Mouse (Mus musculus) cortical plate, adult 2 months (tissue): ENCODE data around the gene Gm44790.
A peak's percentile ranks its signal among the peaks of the same experiment; 100 is the strongest.

Experiments
- CTCF ChIP-seq: fragments of 200-500 bp; IDR thresholded peaks from 2 replicates; pipeline ENCODE4 v1.5.1; 2011; ENCODE audit warnings: mild to moderate bottlenecking, control low read depth, low read length; ENCODE audit not compliant: insufficient read depth; ENCODE audit errors: extremely low read depth
- POLR2A ChIP-seq: fragments of 200-500 bp; IDR thresholded peaks from 2 replicates; pipeline ENCODE4 v1.6.1; 2011; ENCODE audit warnings: mild to moderate bottlenecking, low read length, control low read depth; ENCODE audit not compliant: insufficient read depth; ENCODE audit errors: extremely low read depth

DNA sequence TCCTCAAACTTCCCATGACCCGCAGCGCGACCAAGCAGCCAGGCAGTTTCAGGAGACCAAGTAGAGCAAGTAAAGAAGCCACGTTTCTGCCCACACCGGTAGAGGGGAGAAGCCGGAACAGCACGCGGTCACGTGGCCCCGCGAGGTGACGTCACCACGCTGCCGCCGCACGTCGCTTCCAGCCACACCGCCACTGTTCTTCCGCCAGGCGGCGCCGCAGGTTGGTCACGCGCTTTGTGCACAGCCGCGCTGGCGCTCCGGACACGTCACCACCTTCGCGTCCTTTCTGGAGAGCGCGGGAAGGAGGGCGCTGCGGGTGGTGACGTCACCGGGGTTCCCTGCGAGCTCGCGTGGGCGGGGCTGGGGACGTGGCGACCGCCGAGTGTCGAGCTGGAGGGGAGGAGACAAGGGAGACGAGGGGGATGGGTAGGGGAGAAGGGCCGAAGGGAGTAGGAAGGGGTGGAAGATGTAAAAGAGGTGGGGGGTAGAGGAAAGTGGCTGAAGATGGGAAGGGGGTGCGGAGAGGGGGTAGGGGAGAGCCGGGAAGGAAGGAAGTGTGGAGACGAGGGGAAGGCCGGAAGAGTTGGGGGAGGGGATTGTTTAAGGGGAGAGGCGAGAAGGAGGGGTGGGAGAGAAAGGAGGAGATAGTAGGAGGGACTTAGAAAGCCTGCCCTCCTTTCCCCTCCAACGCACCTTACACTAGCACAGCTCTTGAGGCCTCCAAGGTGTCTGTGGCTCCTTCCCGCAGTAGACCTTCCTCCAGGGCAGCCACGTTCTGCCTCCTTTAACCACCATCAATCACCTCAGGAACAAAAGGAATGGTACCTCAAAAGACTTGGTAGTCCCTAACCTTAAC, 45.9 kb downstream of the Gm44790 start:
- TF ChIP-seq POLR2A (peak; percentile 94), CTCF (peak; percentile 85)
